Mouse (Mus musculus): ENCODE results near the gene Gnl3. TPM values are rescaled to one million over a fixed set of nuclear protein-coding genes. Genes with fewer than 3 reads are reported as not detected.

Gnl3 gene
- polyA plus RNA-seq, 1 experiment from 2014 or later, result 49.3 TPM

DNA sequence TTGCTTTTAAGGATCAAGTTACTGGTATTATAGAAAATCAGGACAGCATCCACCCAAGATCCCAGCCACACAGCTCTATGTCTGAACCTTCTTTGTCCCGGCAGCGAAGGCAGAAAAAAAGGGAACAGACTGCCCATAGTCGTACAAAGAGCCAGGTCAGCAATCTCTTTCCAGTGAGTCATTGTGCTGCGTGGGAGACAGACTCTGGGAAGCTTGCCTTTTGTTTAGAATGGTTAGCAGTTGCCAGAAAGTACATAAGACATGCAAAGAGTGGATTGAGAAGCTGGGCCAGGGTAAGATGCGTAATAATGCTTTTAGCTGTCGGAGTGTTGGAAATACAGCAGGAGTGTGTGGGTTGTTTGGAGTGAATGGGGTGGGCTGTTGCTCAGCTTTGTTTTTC is 44.7 kb downstream of the Gnl3 start:
- Histone ChIP-seq H3K4me2 (ENCODE audit: low read length) (no peak overlapping the region), H3K4me3 (ENCODE audit: low read depth, low read length) (no peak overlapping the region), H3K9me3 (replicated peaks; ENCODE audit: control insufficient read depth, low read length, poor library complexity, severe bottlenecking) (no peaks in the 10 kb centered on the region), H3K27ac (ENCODE audit: low read length) (peak overlapping the region; percentile 18; the same call in 1 of the 2 replicates), H3K9ac (ENCODE audit: low read depth, low read length) (no peak overlapping the region), H3K27me3 (ENCODE audit: control insufficient read depth, insufficient read depth, low read depth, low read length) (no peaks in the 10 kb centered on the region), H3K36me3 (ENCODE audit: control insufficient read depth, insufficient read depth, low read length) (peaks cover 34% of the 10 kb centered on the region), H3K4me1 (ENCODE audit: control insufficient read depth, insufficient read depth, low read length) (no peaks in the 10 kb centered on the region)
- WGBS, result 41% methylated on average over 6 of the region's 6 CpGs
- ATAC-seq, result no peak

Other genes with a start within 250 kb of the Gnl3 start
- gene Tmem110, start 193.6 kb downstream of the Gnl3 start, polyA plus RNA-seq (2015; fragmentation: Nextera tagmentation; extraction: Ambion mirVana), result 22.3 and 22.9 TPM in 2 replicates
- 0.51 and 0.68 TPM in 2 replicates for gene Mustn1, start 140.0 kb downstream of the Gnl3 start, polyA plus RNA-seq (2015; fragmentation: Nextera tagmentation; extraction: Ambion mirVana)
- not detected in 2 replicates for gene Itih4, start 132.7 kb downstream of the Gnl3 start, polyA plus RNA-seq (2015; fragmentation: Nextera tagmentation; extraction: Ambion mirVana)
- 1.1 and 2.6 TPM in 2 replicates for gene Itih3, start 95.4 kb downstream of the Gnl3 start, polyA plus RNA-seq (2015; fragmentation: Nextera tagmentation; extraction: Ambion mirVana)
- gene Itih1, start 75.9 kb downstream of the Gnl3 start, polyA plus RNA-seq (2015; fragmentation: Nextera tagmentation; extraction: Ambion mirVana), result not detected in 2 replicates
- gene Nek4, start 67.8 kb downstream of the Gnl3 start, polyA plus RNA-seq (2015; fragmentation: Nextera tagmentation; extraction: Ambion mirVana), result 18.5 and 20.0 TPM in 2 replicates
- 60.5 and 63.9 TPM in 2 replicates for gene Glt8d1, start 17.8 kb downstream of the Gnl3 start, polyA plus RNA-seq (2015; fragmentation: Nextera tagmentation; extraction: Ambion mirVana)
- 329 and 337 TPM in 2 replicates for gene Spcs1, start 17.5 kb downstream of the Gnl3 start, polyA plus RNA-seq (2015; fragmentation: Nextera tagmentation; extraction: Ambion mirVana)
- 118 and 128 TPM in 2 replicates for gene Pbrm1, start within 50 bp of the Gnl3 start, polyA plus RNA-seq (2015; fragmentation: Nextera tagmentation; extraction: Ambion mirVana)
- gene Smim4, start 109.8 kb upstream of the Gnl3 start, polyA plus RNA-seq (2015; fragmentation: Nextera tagmentation; extraction: Ambion mirVana), result 38.4 and 57.0 TPM in 2 replicates
- gene Nt5dc2, start 111.9 kb upstream of the Gnl3 start, polyA plus RNA-seq (2015; fragmentation: Nextera tagmentation; extraction: Ambion mirVana), result 170 and 199 TPM in 2 replicates
- gene Stab1, start 149.5 kb upstream of the Gnl3 start, polyA plus RNA-seq (2015; fragmentation: Nextera tagmentation; extraction: Ambion mirVana), result 11.2 and 15.4 TPM in 2 replicates
- 2.4 and 3.3 TPM in 2 replicates for gene Tnnc1, start 189.2 kb upstream of the Gnl3 start, polyA plus RNA-seq (2015; fragmentation: Nextera tagmentation; extraction: Ambion mirVana)
- gene Nisch, start 197.8 kb upstream of the Gnl3 start, polyA plus RNA-seq (2015; fragmentation: Nextera tagmentation; extraction: Ambion mirVana), result 354 and 388 TPM in 2 replicates
- 0.46 and 0.61 TPM in 2 replicates for gene Sema3g, start 198.7 kb upstream of the Gnl3 start, polyA plus RNA-seq (2015; fragmentation: Nextera tagmentation; extraction: Ambion mirVana)
- 10.2 and 10.8 TPM in 2 replicates for gene Phf7, start 232.2 kb upstream of the Gnl3 start, polyA plus RNA-seq (2015; fragmentation: Nextera tagmentation; extraction: Ambion mirVana)
- gene Bap1, start 232.3 kb upstream of the Gnl3 start, polyA plus RNA-seq (2015; fragmentation: Nextera tagmentation; extraction: Ambion mirVana), result 116 and 125 TPM in 2 replicates